Mouse (Mus musculus) megakaryocyte-erythroid progenitor cell, adult 5-6 weeks (primary cell): ENCODE measurements around the gene Ooep. TPM values are rescaled to one million over a fixed set of nuclear protein-coding genes. Genes with fewer than 3 reads are reported as not detected.

ENCODE experiments used
- ATAC-seq: replicated peaks from 2 replicates; pipeline ENCODE4 v1.8.0; 2016; ENCODE audit warnings: mild to moderate bottlenecking, inconsistent platforms; ENCODE audit not compliant: severe bottlenecking, poor library complexity, low FRiP score, low TSS enrichment
- total RNA-seq, 2 experiments: library from RNA; stranded (forward) in 1 of 2; stranded (reverse) in 1 of 2; fragments of 200-1000, 215-1000 nt in 1 of 2; fragments of >200 nt in 1 of 2; fragmentation: Nextera tagmentation in 1 of 2; gene quantifications; 2 replicates each; pipeline ENCODE4 v1.2.3; 2014 to 2017

Gene Ooep
- not detected in 2 replicates for total RNA-seq (2014; fragmentation: Nextera tagmentation)
- total RNA-seq (2017), result not detected in 2 replicates

DNA sequence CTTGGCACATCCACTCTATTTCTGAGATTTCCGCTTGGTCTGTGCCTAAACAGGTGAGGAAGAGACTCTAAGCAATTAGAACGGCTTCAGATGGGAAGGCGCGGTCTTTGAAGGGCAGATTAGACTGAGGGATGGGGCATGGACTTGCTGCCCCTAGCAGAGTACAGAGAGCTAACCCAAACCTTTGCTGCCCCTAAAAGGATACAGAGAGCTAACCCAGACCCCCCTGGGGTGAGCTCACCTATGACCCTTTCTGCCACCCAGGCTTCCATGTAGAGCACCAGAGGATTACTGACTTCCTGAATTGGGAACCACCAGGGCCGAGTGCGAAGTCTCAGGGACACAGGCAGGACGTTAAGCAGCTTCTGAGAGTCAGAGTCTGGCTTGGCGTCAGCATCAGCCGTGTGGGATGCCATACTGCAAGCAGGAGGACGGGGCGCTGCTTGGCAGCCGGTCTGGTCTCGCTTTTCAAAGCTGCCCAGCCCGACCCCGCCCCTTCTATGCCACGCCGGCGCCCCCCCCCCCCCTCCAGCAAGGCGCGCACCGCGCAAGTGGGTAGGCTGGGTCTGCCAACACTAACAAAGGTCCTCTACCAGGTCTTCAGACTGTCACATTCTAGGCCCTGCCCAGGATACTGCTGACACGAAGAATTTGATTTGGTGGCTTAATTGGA is at the start of gene Ooep:
Ooep (minus strand) TSS at position 613 of the 673 bp plus-strand sequence.
- peak; percentile 41; the same call in 1 of the 2 replicates for ATAC-seq

DNA sequence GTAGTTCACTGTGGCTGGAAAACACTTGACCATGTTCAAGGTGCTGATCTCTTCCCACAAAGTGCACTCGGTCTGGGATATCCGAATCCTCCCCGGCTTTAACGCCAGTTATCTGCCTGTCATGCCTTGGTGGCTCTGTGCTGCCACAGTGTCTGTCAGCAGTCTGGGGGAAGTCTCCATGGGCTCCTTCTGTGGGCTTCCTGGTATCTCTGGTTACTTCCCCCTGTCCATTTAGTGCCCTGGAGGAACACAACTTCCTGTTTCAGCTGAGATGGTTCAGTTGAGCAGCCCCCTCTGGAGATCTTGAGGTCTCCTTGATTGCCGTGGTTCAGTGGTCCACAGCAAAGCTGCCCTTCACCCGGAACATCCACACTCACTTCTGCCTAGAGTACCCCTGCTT is 49.7 kb upstream of the Ooep start:
- peak; percentile 50 for ATAC-seq

DNA sequence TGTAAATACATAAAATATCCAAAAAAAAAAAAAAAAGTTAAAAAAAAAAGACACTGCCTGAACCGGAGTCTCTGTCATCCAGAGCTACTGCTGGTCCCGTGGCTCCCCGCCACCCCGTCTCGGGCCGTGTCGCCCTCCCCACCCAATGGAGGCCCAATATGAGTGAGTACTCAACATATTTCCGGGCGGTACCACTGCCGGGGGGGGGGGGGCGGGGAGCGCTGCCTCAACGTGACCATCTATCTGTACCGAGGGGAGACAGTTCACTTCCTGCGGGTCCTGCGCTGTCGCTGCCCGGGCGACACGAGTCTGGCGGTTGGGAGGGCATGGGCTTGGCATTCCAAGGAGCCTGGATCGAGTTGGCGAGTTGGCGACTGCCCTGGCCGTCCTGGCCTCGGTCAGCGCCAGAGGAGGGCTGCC is 48.8 kb upstream of the Ooep start:
- ATAC-seq, result peak; percentile 65; the same call in 1 of the 2 replicates

DNA sequence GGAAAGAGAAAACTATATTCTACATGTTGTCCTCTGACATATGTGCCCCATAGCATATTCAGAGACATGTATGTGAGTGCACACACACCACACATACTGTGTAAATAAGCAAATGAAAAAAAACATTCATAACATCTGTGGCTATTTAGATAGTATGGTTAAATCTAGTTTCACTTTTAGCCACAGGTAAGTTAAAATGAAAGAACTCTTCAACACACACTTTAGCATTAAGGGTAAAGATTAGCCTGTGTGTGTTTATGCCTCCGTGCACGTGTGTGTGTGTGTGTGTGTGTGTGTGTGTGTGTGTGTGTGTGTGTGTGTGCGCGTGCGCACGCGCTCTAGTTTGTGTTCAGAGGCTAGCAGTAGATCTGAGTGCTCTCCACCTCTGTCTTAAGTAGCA is 23.1 kb upstream of the Ooep start:
- no peak for ATAC-seq

DNA sequence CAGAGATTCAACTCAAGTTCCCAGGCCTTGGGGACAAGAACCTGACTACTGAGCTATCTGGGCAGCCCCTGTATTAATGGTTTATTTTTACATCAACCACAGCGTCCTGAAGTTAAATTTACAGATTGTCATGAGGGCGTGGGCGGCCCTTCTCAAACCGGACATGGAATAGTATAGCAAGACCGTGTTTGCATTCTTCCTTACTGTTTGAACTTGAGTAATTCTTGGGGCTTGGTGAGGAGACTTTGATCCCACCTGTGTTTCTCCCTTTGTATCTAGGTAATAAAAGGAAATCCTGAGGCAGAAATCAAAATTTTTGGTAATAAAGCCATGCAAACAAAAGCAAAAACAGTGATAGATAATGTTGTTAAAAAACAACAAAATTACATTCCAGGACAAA is 22.0 kb upstream of the Ooep start:
- no peak for ATAC-seq

DNA sequence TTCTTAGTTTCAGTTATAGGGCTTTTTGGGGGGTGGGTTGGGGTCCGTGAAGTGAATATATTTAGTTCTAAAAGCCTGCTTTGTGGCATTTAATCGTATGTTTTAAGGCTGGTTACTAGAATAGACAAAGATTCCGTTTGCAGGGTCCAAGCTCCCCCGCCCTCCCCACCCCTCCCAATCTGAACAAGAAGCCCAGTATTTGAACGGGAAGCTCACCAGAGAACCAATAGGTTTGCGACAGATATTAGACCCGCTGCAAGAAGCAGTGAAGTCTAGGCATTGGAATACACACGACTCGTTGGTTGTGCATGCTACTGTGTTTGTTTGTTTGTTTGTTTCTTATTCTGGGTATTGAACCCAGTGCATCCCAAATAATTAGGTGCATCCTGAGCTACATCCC is 18.0 kb upstream of the Ooep start:
- no peak for ATAC-seq

DNA sequence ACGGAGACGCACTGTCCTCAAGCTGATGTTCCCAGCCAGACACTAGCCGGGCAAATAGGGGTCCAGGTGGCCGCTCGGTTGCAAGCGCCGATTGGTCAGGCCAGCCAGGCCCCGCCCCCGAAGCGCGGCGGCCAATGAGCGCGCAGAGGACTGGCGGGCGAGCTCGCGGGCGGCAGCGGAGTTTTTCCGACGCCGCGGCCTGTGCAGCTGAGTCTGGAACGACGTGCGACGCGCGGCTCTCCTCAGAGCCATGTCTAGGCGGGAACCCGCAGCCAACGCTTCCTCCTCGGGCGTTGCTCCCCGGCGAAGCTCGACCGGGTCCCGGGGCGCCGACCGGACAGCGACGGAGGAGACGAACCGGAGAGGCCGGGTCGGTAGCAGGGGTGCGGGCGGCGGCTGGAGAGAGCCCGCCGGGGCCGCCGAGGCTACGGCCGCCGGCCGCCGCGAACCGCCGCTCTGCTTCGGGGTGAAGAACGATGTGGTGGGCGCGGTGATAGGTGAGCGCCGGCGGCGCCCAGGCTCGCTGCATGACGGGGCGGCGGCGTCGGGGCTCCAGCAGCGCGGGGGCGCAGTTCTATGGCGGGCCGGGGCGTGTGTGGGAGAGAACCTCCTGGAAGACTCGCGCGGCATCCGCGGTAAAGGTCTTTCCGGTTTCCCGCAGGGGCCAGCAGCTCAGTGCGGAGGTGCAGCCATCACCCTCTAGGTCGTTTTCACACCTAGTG is 17.3 kb upstream of the Ooep start, which contains the start of gene Ddx43:
Ddx43 (plus strand) TSS at position 148 of the 722 bp plus-strand sequence.
- ATAC-seq, result peak; percentile 84

DNA sequence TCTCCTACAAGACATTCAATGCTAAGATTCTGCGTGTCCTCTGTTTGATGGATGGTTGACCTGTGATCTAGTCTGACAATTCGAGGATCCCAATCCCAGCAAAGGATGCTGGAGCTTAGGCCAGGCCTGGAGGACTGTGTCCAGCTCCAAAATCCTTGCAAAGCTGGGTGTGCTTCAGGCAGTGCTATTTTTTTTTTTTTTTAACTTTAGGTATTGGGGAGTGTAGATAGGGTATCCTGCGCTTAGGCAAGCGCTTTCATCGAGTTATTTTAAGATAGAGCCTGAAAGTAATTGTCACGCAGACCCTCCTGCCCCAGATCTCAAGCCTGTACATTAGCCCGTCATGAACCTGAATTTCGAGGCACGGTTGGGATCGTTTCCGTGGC is 16.7 kb upstream of the Ooep start:
- no peak for ATAC-seq

DNA sequence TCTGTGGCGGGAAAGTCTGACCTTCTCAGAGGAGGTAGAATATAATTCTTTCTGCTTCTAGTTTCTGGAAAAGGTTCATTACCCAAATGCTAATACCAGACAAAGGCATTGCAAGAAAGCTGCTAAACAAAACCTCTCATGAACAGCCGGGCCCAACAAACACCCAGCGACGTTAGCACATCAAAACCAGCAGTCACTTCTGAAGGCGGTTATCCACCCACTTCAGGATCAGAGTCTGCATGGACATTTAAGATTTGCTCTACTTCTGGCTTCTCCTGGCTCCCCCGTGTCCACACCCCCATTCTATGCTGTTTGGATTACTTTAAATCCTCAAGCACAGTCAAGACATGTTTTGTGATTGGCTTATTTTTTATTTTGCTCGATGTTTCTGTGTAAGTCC is 16.1 kb upstream of the Ooep start:
- ATAC-seq, result no peak

DNA sequence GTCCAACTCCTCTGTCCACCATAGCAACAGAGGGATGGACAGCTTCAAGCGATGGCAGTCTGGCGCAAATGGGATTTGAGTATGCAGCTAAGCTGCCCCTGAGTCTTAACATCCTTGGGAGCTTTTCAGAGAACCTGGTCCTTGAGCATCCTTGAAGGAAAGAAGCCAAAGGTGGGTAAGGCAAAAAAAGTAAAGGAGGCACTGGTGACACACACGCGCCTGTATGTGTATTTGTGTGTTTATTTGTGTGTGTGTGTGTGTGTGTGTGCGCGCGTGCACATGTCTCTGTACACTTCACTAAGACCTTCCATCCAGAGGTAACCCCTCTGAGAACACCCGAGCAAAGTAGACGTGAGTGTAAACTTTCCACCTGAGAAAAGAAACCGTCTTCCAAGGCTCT is 15.2 kb upstream of the Ooep start:
- no peak for ATAC-seq

DNA sequence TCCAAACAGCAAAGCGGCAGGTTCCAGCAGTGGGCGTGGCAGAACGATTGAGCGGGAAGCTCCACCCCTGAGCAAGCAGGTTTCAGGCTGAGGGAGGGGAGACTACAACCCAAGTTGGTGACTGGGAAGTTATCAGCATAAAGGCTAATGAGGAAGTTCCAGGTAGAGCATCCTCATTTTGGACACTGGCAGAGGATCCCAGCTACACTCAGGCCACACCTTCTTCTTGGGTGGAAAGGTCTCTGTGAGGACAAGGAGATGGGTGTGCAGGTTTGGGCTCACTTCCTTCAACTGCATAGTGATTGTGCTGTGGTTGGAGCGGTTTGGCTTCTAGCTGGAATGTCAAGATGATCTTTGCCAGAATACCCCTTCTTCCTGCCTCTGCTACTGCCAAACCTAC is 11.5 kb upstream of the Ooep start:
- ATAC-seq, result no peak

DNA sequence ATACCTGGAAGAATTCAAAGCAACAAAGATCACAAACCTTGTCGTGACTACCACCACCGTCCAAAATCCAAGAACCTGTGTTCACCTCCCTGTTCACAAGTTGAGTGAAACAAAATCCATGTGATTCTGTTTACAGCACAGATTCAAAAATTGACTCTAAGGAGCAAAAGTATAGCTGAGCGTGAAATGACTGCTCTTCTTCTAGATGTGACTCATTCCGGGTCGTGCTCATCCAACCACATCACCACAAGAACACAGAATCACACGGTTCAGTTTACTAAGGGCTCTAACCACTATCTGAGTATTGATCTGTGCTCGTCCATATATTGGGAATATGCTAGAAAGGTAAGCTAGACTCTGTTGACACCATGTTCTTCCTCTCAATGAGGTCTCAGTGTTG is 8.4 kb upstream of the Ooep start:
- no peak for ATAC-seq

DNA sequence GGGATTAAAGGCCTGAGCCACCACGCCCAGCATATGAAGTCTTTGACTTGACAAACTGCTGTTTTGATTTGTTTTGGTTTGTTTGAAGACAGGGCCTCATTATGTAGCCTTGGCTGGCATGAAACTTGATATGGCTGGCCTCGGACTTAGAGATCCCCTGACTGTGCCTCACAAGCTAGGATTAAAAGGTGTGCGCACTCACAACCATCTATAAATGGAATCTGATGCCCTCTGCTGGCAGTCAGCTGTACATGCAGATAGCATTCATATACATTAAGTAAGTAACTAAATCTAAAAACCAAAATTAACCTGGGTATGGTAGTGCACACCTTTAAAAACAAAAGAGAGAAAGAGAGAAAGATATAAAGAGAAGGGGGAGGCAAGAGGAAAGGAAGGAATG is 7.4 kb upstream of the Ooep start:
- peak; percentile 71; the same call in 1 of the 2 replicates for ATAC-seq

DNA sequence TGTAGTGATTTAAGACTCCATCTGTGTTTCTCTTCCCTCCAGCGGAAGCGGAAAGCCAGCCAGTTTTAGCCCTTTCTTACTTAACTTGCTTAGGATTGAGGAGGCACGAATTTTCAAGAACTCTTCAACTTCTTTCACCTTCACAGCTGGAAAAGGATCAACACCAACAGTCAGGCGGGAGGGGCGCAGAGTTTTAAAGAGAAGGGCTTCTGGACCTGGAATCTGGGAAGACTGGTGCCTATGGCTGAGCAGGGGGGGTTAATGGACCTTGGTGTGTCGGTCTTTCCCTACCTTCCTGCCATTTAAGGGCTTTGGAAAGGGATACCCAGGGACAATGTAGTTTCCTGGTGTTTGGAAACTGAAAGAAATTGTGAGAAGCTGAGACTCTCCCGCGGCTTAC is 979 bp downstream of the Ooep start:
- no peak for ATAC-seq

DNA sequence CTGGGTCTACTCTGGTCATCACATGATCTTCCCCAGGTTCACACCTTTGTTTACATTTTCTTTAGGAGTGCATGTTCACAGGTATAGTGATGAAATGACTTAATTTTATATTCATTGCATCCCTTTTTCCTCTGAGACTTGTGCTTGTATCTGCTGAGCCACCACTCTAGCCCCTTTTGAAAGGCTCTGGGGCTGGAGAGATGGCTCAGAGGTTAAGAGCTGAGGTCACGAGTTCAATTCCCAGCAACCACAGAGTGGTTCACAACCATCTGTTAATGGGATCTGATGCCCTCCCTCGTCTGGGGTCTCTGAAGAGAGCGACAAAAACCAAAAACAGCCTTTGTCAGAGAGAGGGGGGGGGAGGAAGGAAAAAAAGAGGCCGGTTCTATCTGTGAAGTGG is 3.0 kb downstream of the Ooep start:
- no peak for ATAC-seq

DNA sequence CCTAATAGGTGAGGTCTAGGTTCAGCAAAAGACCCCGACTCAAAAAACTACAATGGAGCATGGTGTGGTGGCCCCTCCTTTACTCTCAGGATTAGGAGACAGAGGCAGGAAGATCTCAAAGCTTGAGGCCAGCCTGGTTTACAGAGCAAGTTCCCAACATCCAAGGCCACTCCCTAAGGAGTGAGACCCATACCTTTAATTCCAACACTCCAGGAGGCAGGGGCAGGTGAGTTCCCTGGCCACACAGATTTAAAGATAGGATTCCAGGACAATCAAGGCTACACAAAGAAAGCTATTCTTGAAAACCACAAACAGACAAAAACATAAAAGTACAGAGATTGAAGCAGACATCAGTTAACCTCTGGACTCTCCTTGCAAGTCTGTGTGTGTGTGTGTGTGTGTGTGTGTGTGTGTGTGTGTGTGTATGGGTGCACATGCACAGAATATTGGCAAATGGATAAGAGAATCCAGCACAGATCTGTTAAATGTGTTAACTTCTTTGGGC is 3.6 kb downstream of the Ooep start:
- no peak for ATAC-seq

DNA sequence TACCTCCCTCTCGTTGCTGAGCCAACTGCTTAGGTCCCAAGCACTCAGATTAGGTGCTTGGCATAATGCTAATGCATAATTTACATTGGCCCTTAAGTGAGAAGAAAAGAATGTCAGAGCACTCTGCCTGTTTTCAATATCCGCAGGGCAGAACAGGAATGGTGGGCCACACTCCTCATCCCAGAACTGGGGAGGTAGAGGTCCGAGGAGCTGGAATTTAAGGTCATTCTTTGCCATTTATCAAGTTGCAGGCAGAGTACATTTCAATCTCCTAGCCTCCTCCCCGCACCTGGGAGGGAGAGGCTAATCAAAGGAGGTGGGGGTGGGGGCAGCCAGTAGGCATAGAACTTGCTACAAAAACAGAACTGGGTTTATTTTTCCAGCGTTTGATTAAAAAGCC is 4.1 kb downstream of the Ooep start:
- no peak for ATAC-seq

DNA sequence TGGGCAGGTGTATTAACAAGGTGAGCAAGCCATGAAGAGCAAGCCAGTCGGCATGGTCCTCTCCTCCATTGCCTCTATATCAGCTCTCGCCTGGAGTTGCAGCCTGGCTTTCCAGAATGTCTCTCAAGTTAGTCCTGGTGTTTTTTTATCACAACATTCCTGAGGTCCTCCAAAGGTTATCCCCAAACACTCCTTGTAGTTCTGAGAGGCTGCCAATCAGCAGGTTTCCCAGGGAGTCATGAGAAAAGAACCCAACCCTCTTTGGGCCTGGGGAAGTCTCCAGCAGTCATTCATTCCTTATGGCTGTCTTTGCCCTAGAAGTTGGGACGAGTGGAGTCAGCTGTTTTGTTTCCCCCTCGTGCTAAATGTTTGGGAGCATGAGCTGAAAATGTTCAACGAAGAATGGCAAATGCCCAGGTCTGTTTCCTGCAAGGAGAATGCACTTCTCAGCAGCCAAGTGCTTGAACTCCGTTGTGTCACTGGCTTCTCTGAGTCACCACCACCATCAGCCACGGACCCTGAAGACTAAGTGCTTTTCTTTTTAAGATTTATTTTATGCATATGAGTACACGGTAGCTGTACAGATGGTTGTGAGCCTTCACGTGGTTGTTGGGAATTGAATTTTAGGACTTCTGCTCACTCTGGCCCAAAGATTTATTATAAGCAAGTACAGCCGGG is 5.6 kb downstream of the Ooep start:
- ATAC-seq, result no peak

DNA sequence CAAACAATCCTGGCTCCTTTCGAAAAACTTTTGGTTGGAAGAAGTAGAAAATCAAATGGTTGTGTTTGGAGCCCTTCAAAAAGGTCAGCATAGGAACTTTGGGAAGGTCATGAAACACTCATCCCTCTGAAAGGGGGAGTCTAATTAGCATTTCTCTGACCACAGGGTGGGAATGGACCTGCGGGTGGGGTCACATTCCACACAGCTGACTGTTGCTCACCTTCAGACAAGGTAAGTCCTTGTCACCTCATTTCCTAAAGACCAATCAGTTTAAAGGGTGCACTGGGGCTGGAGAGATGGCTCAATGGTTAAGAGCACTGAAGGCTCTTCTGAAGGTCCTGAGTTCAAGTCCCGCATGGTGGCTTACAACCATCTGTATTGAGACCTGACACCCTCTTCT is 7.1 kb downstream of the Ooep start:
- ATAC-seq, result no peak

DNA sequence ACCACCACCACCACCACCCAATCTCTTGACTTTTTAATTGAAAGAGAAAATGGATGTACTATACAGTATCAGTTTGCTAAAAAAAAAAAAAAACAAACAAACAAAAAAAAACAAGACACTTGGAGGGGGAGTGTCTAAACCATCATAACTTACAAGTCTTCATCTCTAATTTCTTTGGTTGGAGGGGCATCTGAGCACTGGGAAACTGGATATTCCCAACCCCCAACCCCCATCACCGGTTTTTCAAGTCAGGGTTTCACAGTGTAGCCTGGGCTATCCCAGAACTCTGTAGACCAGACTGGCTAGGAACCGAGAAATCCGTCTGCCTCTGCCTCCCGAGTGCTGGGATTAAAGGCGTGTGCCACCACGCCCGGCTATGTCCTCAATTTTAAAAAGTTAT is 8.7 kb downstream of the Ooep start:
- ATAC-seq, result no peak
